Mouse (Mus musculus) testis, adult 2 months (tissue): ENCODE measurements around the gene Gm3127.
"Not testable (repeated sequence)": the region's sequence is repeated elsewhere in the genome, so short reads cannot be mapped to it uniquely, and the experiment has no call there.

ENCODE experiments used
- CTCF ChIP-seq: fragments of 200-500 bp; IDR thresholded peaks from 2 replicates; pipeline ENCODE4 v1.5.1; 2012; ENCODE audit warnings: low read depth, mild to moderate bottlenecking, inconsistent platforms, low read length, moderate library complexity; ENCODE audit not compliant: control insufficient read depth, insufficient read depth, insufficient replicate concordance
- POLR2A ChIP-seq: fragments of 200-500 bp; IDR thresholded peaks from 2 replicates; pipeline ENCODE4 v1.6.1; 2012; ENCODE audit warnings: low read depth, mild to moderate bottlenecking, inconsistent platforms, low read length, moderate library complexity; ENCODE audit not compliant: control insufficient read depth

DNA sequence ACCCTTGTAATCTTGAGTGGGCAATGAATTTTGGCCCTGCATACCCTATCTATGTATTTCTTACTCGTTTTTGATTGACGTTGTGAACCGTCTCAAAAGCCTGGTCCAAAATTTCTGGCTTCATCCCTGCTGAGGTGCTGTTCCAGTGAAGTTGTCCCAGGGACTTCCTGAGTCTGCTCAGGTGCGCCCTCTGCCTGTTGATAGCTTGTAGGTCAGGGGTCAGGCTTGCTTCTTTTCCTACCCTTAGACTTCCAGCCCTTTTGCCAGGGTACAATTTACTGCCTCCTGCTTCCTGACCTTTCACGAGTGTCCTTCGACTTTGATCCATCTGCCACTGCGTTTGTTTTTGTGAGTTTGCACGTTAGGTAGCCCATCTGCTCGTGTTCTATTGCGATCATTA, 18.5 kb downstream of the Gm3127 start:
- not testable (repeated sequence) for TF ChIP-seq CTCF, POLR2A
